Mouse (Mus musculus) hindbrain, embryonic 11.5 days (tissue): Measurements from ENCODE around the gene Spry2. TPM values are rescaled to one million over a fixed set of nuclear protein-coding genes. Genes with fewer than 3 reads are reported as not detected.

Experiments used
- ATAC-seq: fragments of 200-750 bp; cut with Nextera tagmentation; 2 replicates; pipeline ENCODE4 v1.8.0; 2017; ENCODE audit warnings: mild to moderate bottlenecking, moderate TSS enrichment, moderate library complexity; ENCODE audit not compliant: low FRiP score
- DNase-seq: peaks from one replicate; pipeline ENCODE4 v3.0.0-alpha.2; 2015; ENCODE audit warnings: low spot score
- H3K27ac ChIP-seq: fragments of 300-500 bp; sonication (generic); 2 replicates; pipeline ENCODE4 v1.5.1; 2014; ENCODE audit warnings: mild to moderate bottlenecking, low read depth, low read length
- H3K27me3 ChIP-seq: fragments of 300-500 bp; sonication (generic); 2 replicates; pipeline ENCODE4 v1.6.1; 2014; ENCODE audit warnings: mild to moderate bottlenecking, low read length, moderate library complexity, mixed read lengths; ENCODE audit not compliant: control insufficient read depth, insufficient read depth
- H3K36me3 ChIP-seq: fragments of 300-500 bp; sonication (generic); 2 replicates; pipeline ENCODE4 v1.6.1; 2014; ENCODE audit warnings: mild to moderate bottlenecking, low read length, moderate library complexity, mixed read lengths; ENCODE audit not compliant: control insufficient read depth, insufficient read depth
- H3K4me1 ChIP-seq: fragments of 300-500 bp; sonication (generic); replicated peaks from 2 replicates; pipeline ENCODE4 v1.6.1; 2014; ENCODE audit warnings: low read length, mixed read lengths; ENCODE audit not compliant: control insufficient read depth, insufficient read depth
- H3K4me2 ChIP-seq: fragments of 300-500 bp; sonication (generic); replicated peaks from 2 replicates; pipeline ENCODE4 v1.6.1; 2014; ENCODE audit warnings: mild to moderate bottlenecking, low read depth, low read length
- H3K4me3 ChIP-seq: fragments of 300-500 bp; sonication (generic); 2 replicates; pipeline ENCODE4 v1.5.1; 2014; ENCODE audit warnings: low read depth, low read length
- H3K9ac ChIP-seq: fragments of 300-500 bp; sonication (generic); 2 replicates; pipeline ENCODE4 v1.6.1; 2014; ENCODE audit warnings: low read depth, low read length
- H3K9me3 ChIP-seq: fragments of 300-500 bp; sonication (generic); 2 replicates; pipeline ENCODE4 v1.6.1; 2016; ENCODE audit warnings: low read length; ENCODE audit not compliant: control insufficient read depth
- WGBS: fragments of 180-500 bp; shearing (Covaris S2); extraction: QIAGEN DNeasy Blood & Tissue Kit; methylation state at CpG from one replicate; pipeline ENCODE4 v1.1.7; 2014; 5-methylcytosine and 5-hydroxymethylcytosine counted together
- polyA plus RNA-seq: library from polyadenylated mRNA; unstranded; fragments of >200 nt; fragmentation: Nextera tagmentation; extraction: Ambion mirVana; gene quantifications from 2 replicates; pipeline ENCODE4 v1.2.1, GENCODE M21; 2014

Gene Spry2
- polyA plus RNA-seq, 1 experiment from 2014 or later: 37.4 TPM

GRCm38 (mm10) chr14:105859876-105860275 is 36.7 kb downstream of the Spry2 start:
- no peaks in the 10 kb centered on the region for H3K27me3 ChIP-seq
- no peak for DNase-seq
- H3K4me3 ChIP-seq: no peak overlapping the region
- no peak overlapping the region for H3K27ac ChIP-seq
- H3K9ac ChIP-seq: no peak overlapping the region
- 20% methylated on average over 2 of the region's 2 CpGs for WGBS
- no peaks in the 10 kb centered on the region for H3K4me1 ChIP-seq
- H3K4me2 ChIP-seq: no peak overlapping the region
- H3K9me3 ChIP-seq: no peaks in the 10 kb centered on the region
- ATAC-seq: no peak
- no peaks in the 10 kb centered on the region for H3K36me3 ChIP-seq

- H3K9ac ChIP-seq: no peak overlapping the region
These were observed 37.3 kb downstream of the Spry2 start for GRCm38 (mm10) chr14:105859368-105859767.

GRCm38 (mm10) chr14:105858935-105859334 is 37.7 kb downstream of the Spry2 start:
- Histone ChIP-seq H3K36me3 (no peaks in the 10 kb centered on the region), H3K9ac (no peak overlapping the region), H3K4me2 (no peak overlapping the region), H3K27ac (no peak overlapping the region), H3K9me3 (no peaks in the 10 kb centered on the region), H3K4me1 (no peaks in the 10 kb centered on the region), H3K27me3 (no peaks in the 10 kb centered on the region), H3K4me3 (no peak overlapping the region)
- no peak for DNase-seq
- ATAC-seq: no peak
- WGBS: 16% methylated on average over 5 of the region's 5 CpGs

More at GRCm38 (mm10) chr14:105859368-105859767, 37.3 kb downstream of the Spry2 start:
- no peaks in the 10 kb centered on the region for H3K27me3 ChIP-seq
- no peaks in the 10 kb centered on the region for H3K9me3 ChIP-seq
- no peaks in the 10 kb centered on the region for H3K4me1 ChIP-seq
- no peak overlapping the region for H3K4me2 ChIP-seq
- H3K27ac ChIP-seq: no peak overlapping the region
- 29% methylated on average over 3 of the region's 4 CpGs for WGBS
- H3K36me3 ChIP-seq: no peaks in the 10 kb centered on the region
- no peak for ATAC-seq
- no peak overlapping the region for H3K4me3 ChIP-seq
- DNase-seq: no peak

GRCm38 (mm10) chr14:105851359-105852067 is 45.1 kb downstream of the Spry2 start:
- WGBS: 16% methylated on average over 7 of the region's 7 CpGs
- Histone ChIP-seq H3K9ac (no peak overlapping the region), H3K36me3 (no peaks in the 10 kb centered on the region), H3K4me1 (no peaks in the 10 kb centered on the region), H3K4me3 (no peak overlapping the region), H3K4me2 (no peak overlapping the region), H3K27me3 (no peaks in the 10 kb centered on the region), H3K9me3 (no peaks in the 10 kb centered on the region), H3K27ac (peak overlapping the region; percentile 43)
- ATAC-seq (peak; percentile 91), DNase-seq (peak; percentile 78)

Other genes with a start within 250 kb of the Spry2 start
- gene Trim52, start 209.4 kb upstream of the Spry2 start, polyA plus RNA-seq: not detected in 2 replicates